Mouse (Mus musculus): ENCODE data around the gene Plch1.

The Plch1 gene

DNA sequence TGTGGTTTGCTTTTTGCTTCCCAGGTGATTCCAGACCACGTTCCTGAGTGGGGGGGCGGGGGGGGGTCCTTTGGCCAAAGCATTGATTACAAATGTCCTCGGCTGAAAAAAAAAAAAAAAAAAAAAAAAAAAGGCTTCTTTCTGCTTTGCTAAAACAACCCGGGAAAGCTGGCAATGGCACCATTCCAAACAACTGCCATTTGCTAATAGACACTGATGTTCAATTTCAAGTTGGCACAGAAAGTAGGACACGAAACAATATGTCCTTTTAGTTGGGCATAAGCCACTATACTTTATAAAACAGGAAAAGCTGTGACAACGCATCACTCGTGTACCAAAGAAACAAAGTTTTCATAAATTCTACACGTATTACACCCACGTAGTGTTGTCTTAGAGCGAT is 36.6 kb downstream of the Plch1 start:
- no peak for DNase-seq (ENCODE audit: low spot score)

DNA sequence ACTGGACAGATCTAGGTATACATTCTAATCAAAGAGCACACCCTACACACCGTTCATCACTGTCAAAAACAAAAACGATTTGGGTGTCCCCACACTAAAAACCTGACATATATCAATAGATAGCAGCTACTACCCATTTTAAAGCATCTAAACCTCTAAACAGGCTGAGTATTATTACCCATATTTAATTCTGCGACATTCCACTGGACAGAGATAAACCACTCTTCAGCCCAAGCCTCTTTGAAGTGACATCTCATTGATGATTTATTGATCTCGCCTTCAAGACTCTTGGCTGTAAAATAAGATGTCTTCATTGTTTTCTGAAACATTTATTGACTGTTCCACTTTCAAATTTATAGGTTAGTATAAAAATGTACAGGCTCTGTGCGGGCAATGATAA is 46.4 kb downstream of the Plch1 start:
- DNase-seq (ENCODE audit: low spot score): no peak

DNA sequence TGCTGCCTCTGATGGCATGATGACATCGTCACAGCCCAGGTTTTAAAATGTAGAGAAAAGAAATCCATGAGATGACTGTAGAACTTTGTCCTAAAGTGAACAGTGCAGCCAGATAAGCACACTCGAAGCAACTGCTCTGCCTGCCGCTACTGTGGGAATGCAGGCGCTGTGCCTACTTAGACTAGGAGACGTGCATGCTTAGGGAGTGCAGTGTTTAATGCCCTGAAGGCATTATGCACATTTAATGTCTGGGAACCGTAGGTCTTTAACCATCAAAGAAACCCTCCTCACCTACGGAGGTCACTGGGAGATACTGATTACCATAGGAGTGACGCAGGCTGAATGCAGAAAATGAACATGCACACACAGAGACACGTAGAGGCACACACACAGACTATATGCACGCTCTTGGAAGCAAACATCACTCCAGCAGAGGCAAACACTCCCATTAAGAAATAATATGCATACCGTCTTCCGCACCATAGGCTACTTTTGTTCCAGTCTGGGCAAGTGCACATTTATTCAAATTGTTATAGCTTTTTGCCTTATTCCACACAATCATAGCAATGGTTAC is 48.1 kb downstream of the Plch1 start:
- DNase-seq (ENCODE audit: low spot score): no peak

DNA sequence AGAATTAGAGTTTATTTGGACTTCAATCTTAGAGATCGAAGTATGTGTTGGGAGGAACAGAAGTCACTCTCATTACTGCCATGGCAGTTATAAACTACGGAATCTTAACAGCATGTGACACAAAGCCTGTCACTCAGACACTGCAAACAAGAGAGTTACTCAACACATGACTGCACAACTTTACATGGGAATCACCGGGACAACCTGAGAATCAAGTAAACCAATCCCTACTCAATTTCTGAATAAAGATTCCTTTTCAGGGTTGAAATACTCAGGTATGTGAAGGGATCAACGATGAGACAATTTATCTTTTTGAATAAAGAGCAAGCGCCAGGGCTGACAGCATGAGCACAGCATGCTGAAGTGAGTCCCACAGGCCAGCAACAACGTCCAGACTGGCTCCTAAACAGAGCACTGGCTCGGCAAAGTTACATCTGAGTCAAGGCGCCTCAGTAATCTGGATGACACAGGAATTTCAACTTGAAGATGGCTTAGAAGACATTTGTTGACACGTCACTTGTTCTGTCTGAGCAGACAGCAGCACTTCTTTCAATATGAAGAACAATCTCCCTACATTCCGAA is 49.4 kb downstream of the Plch1 start:
- DNase-seq (ENCODE audit: low spot score): no peak

DNA sequence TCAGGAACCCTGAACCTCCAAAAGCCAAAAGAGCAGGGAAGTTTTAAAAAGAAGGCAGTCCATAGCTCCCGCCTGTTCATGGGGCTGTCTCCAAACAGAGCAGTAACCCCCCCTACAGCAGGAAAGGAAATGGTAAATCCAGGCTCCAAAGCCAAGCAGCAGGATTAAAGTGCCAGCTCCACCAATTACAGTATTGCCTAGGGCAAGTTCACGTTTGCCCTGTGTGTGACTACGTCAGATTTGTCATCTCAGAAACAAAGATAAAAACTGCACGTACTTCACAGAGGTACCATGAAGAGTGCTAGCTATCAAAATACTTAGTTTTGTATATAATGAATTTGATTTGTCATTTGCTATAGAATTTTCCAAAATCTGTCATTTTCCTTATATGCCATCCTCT is 55.1 kb downstream of the Plch1 start:
- DNase-seq (ENCODE audit: low spot score): no peak

DNA sequence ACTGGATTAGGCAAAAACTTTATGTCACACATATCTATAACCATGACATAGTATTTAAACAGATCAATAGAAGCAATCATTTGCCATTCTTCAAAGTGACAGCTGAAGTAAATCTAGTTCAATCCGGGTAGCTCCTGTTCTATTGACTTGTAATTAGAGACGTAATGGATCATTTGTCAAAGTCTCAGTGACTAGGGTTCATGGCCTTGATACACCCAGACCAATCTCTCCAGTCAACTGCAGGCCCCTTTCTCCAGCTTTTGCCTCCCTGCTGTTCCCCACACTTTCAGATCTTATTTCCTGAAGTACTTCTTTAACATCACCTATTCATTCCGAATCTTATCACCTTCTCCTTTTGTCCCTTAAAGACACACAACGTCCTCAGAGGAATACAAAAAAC is 56.8 kb downstream of the Plch1 start:
- DNase-seq (ENCODE audit: low spot score): no peak

DNA sequence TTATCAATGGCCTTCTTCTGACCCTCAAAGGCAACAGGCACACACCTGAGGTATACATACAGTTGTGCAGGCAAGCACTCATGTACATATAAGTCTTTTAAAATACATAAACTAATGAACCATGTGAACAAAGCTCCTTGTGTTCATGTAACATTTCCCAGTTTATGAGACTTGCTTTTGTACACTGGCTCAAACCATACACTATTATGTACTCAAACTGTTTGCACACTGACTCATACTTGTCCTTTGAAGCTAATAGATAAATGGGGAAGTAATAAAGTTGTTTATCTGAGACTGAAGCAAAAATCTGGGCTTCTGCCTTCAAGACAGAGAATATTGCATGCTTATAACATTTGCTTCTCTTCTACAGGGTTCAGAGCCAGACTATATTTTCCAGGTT is 61.5 kb downstream of the Plch1 start:
- DNase-seq (ENCODE audit: low spot score): no peak

DNA sequence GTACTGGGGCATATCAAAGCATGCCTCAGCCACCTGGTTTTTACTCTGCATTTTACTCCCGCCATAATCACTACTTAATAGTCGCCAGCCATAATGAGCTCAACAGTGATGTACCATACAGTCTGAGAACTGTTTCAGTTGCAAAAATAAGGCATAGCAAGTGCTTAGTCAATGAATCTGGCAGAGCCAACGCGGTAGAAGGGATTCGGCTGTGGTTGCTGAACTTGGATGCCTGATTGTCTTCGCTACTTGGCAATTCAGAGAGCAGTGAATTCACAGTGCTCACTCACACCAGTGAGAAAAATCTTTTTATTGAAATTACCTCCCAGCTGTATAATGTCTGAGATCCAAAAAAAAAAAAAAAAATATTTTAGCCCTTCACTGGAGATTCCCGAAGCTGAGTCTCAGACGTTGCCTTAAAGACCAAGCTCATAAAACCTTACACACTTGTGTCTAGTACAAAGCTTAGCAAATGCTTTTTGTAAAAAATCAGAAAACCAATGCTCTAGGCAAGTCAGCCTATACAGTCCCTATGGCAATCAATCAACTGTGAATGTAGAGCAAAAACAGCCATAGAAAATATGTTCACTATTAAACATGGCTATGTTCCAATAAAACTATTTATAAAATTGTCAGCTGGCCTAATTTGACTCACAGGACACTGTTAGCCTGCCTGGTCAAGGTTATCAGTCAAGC is 62.2 kb downstream of the Plch1 start:
- DNase-seq (ENCODE audit: low spot score): no peak

DNA sequence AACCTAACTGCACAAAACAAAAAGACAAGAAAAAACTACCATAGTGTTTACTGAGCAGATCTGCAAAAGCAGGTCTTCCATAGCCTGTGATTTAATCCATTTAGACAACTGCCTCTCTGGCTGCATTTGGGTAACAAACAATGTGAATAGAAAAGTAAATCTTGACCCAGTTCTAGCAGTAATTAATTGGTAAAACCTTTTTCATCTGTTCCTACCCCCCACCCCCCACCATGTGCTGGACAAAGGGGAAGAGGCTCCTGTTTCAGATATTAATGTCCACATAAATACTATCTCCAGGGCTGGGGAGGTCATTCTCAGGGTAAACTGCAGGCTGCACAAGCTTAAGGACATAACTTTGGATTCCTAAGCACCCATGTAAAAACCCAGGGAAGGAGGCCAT is 63.5 kb downstream of the Plch1 start:
- DNase-seq (ENCODE audit: low spot score): no peak

DNA sequence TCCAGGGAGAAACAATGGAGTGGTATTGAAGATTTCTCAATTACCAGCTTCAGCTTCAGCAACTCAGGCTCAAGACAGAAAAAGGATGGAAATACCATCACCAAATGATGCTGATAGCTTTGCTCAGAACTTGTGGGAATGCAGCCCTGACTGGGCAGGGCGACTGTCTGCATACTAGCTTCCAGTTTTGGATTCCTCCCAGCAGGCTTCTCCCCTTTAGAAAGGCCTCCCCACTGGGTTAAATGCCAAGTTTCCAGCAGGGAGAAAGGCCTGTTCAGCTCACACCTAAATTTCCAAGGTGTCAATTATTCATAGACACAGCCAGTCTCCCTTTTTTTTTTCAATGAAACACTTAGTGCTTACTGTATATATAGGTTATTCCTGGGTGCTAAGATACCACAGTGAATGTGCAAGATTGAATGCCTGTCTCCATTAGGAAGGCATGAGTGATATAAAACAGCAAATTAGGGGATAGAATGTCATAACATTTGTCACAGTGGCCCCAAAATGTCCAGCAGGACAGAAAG is 75.3 kb downstream of the Plch1 start:
- no peak for DNase-seq (ENCODE audit: low spot score)

DNA sequence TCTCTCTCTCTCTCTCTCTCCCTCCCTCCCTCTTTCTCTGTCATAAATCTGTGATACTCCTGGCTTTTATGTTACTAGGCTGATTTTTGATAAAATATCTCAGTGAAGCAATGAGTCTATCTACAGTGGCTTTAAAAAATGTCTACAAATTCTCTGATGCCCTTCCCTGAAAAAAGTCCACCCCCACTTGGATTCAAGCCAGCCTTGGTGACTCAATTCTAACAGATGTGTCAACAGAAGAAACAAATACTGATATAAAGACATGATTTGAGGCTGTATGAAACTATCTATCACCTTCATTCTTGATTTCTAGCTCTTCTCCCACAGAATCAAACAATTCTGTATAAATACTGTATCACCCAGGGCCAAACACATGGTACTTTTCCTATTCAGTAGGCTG is 76.6 kb downstream of the Plch1 start:
- no peak for DNase-seq (ENCODE audit: low spot score)

DNA sequence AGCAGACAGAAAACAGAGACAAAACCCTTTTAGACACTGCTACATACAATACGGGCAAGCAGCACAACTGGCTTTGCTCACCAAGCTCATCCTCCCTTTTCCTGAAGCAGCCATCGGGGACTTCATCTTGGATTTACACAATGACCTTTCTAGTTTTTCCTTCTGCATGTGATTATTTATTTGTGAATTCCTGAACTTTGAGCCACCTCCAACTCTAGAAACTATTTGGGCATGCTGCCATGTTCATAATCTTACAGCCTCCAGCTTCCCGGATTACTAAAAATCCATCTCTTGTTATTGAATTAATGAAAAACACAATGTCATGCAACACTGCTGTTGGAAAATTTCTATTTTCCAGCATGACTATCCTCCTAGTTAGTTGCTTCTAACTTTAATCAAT is 84.1 kb downstream of the Plch1 start:
- DNase-seq (ENCODE audit: low spot score): no peak

DNA sequence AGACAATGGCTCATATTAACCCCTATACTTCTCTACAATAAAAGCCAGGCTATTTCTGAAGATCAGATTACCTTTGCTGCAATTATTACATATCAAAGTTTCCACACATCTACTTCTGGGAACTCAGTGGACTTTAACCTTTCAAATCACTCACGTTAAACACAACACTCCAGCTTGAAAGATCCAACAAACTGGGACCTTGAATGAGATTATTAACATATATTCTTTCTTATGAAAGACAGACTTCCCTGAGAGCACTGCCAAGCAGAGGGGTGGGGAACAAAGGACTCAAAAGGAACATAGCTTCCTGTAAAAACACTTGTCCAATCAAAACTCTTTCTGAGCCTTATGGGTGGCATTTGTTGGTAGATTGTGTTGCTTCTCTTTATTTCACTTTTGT is 85.1 kb downstream of the Plch1 start:
- DNase-seq (ENCODE audit: low spot score): no peak

DNA sequence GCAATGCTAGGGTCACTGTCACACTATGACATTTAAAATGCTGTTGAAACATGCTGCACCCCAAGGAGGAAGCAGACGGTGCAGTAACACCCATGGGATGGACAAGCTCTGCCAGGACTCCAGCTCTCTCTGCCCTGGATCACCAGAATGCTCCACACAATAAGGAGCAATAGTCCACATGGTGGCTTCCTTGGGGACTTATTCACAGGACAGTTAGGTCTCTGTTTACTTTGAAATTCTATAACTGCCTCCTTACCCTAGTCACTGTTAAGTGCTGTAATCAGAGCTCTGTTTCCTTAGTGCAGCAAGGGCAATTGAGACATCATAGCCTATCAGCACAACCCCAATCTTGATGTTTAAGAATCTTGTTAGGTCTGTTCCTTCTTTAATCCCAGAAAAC is 92.4 kb downstream of the Plch1 start:
- DNase-seq (ENCODE audit: low spot score): no peak

DNA sequence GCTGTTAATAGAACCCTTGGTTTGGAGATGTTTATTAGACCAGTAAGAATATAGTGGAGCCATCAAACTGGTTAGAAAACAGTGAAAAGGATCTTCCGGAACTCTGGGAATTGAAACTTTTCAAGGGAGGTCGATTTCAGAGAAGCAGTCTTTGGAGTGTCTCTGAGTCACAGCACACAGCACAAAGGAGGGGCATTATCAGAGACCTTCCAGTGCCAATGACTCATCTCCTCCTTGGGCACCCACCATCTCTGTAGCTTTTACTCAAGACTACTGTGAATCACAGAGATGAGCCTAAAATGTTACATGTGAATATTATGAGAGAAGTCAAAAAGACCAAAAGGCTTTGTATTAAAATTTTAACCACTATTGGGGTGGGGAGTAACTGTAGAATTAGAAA is 93.8 kb downstream of the Plch1 start:
- no peak for DNase-seq (ENCODE audit: low spot score)

DNA sequence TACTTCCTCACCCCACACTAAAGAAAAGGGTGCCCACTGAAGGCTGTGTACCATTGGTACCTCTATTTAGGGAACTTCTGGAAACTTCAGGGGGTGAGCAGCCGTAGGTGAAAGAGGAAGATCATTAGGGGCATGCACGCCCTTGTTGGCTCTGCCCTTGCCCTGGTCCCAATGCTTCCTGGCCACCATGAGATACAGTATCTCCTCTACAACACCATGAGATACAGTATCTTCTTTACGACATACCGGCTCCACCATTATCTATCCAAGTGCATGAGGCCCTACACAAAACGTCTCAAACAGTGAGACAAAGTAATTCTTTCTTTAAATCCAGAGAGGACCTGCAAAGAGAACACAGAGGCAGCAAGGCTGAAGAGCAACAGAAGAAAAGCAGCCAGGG is 98.6 kb downstream of the Plch1 start:
- no peak for DNase-seq (ENCODE audit: low spot score)

DNA sequence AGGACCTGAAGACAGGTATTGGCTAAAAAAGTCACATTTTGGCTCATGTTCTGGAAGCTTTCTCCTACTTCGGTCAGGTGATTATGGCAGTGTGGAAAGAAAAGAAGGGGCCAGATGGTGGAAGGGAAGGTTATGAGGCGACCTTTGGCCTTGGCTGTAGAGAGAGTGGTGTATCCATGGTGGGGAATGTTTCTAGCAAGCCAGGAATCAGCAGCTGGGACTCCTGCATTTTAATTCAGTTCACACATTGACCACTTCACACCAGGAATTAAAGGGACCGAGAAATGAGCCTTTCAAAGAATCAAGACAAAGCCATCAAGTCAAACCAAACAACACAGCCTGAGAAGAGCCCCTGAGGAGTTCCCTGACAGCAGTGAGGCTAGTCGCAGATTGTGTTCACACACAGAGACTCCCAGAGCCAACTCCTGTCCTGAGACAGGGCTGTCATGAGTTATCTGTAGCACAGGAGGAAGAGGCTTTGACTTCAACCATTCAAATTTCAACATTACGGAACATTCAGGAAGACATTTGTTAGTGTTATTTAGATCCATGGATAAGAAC is 112.4 kb downstream of the Plch1 start:
- no peak for DNase-seq (ENCODE audit: low spot score)

DNA sequence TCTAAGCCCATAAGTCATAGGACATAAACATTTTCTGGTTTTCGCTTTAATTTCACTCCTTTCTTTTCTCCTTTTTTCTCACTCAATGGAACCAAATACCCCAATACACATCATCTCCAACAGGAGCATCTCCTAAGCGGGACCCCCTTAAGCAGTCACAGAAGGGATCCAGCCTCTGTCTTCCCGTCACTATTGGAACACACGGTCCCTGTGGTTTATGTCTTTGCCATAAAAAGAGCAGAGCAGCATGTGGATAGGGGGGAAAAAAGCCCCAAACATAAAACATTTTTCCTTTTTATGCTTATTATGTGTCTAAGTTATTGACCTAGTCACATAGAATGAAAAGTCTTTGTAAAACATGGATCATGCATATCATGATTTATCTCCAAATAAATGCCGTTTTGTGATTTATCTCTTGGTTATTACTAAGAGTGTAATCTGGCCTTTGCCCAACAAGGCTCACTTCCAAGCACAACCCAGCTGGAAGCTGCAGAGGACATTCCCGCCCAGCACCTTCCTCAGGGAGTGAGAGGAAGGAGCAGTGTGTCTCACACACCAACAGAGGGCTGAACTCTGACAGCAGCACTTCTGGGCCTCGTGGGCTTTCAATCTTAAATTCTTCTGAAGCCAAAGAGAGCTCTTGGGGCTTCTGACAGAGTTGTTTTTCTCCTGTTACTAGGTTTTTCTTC is 126.5 kb downstream of the Plch1 start:
- DNase-seq (ENCODE audit: low spot score): no peak

DNA sequence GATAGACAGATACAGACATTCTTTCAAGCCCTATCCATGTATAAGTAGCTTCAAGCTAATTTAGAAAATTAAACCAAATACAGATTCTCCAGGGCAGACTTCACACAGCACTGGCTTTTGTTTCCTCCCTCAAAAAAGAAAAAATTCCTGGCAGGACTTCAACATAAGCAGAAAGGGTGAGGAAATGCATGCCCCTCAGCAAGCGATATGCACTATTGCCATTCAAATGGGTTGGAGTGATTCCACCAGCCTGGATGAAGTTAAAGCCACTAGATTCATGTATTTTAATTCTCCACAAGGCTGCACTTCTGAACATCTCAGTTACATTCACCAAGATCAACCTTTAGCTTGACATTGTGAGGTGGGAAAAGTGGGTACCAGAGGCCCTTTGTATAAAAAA is 138.5 kb downstream of the Plch1 start:
- DNase-seq (ENCODE audit: low spot score): no peak

DNA sequence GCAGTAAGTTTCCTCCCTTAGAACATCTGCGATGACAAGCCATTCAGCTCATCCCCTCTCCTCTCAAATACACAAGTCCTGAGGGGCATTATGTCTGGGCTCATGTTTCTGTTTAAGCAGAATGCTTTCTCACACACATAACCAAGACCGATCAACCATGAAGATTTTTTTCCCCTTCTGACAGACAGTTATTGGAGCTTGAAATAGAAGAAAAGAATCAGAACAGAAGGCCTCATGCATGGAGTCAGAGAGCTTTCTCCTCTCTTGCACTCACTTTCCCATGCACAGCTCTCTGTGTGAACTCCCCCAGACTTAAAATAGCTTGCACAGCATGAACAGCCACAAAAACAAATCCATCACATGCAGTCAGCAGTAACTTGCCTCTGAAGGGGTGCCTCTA is 159.2 kb downstream of the Plch1 start:
- no peak for DNase-seq (ENCODE audit: low spot score)

DNA sequence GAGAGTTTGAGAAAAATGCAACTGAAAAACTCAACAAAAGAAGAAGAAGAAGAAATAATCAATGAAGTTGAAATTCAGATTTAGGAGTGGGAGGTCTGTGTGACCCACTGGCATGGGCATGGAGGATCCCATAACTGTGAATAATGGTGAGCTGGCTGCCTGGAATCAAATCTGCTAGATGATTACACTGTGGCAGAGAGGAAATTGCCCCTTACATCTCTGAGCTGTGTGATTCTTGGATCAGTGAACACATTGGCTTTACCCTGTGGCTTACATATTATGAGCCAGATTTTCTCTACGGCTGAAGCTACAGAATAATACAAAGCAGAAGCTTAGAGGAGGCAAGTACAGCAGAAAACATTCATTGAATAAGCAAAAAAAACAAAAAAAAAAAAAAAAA is 170.9 kb downstream of the Plch1 start:
- DNase-seq (ENCODE audit: low spot score): no peak

DNA sequence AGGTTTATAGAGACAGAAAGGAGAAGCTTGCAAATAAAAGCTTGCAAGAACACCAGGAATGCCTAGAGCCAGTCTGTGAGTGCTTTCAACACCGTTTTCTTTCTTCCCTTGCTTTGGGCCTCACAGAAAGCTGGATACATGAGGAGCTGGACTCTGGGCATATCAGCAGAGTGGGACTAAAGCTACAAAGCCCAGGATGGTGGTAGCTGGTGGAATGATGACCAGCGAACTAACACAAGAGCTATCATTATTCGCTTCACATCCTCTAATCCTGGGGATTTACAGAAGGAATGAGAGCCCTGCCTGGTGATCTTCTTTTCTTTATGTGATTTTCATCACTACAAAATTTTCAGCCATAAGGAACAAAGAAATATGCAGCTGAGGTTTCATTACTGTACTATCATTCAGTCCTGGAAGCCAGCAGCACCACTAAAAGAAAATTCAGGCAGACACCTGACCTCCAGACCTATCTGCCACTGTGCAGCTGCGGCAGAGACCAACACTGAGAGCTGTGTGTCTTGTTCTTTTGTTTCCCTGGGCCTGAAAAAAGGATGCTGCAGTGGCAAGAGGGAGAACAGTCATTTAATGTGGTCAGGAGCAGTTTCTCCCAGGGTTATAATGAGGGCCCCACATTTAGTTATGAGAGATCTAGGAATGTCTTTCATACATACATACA is 172.5 kb downstream of the Plch1 start:
- no peak for DNase-seq (ENCODE audit: low spot score)
